Mouse (Mus musculus) thymus, adult 2 months (tissue): Measurements from ENCODE around the gene Sorbs1. TPM values are rescaled to one million over a fixed set of nuclear protein-coding genes. Genes with fewer than 3 reads are reported as not detected.

Source experiments
- DNase-seq: peaks from one replicate; pipeline ENCODE4 v3.0.0; 2021
- H3K27ac ChIP-seq: fragments of 200-500 bp; 2 replicates; pipeline ENCODE4 v1.5.1; 2012; ENCODE audit warnings: low read length, control low read depth; ENCODE audit not compliant: control insufficient read depth, insufficient read depth
- H3K27me3 ChIP-seq: fragments of 200-500 bp; 2 replicates; pipeline ENCODE4 v1.6.1; 2012; ENCODE audit warnings: mild to moderate bottlenecking, low read length, moderate library complexity, mixed read lengths; ENCODE audit not compliant: control insufficient read depth, insufficient read depth
- H3K36me3 ChIP-seq: fragments of 200-500 bp; 2 replicates; pipeline ENCODE4 v1.6.1; 2012; ENCODE audit warnings: mild to moderate bottlenecking, low read length, moderate library complexity; ENCODE audit not compliant: control insufficient read depth, insufficient read depth
- H3K4me1 ChIP-seq: fragments of 200-500 bp; replicated peaks from 2 replicates; pipeline ENCODE4 v1.6.1; 2012; ENCODE audit warnings: low read length; ENCODE audit not compliant: control insufficient read depth, insufficient read depth
- H3K4me3 ChIP-seq: fragments of 200-500 bp; 2 replicates; pipeline ENCODE4 v1.5.1; 2012; ENCODE audit warnings: mild to moderate bottlenecking, low read length, control low read depth, moderate library complexity; ENCODE audit not compliant: control insufficient read depth, insufficient read depth
- CTCF ChIP-seq: fragments of 200-500 bp; IDR thresholded peaks from 2 replicates; pipeline ENCODE4 v1.5.1; 2012; ENCODE audit warnings: mild to moderate bottlenecking, control low read depth, low read length, moderate library complexity, borderline replicate concordance; ENCODE audit not compliant: control insufficient read depth, poor library complexity, insufficient read depth; ENCODE audit errors: extremely low read depth
- POLR2A ChIP-seq: fragments of 200-500 bp; IDR thresholded peaks from 2 replicates; pipeline ENCODE4 v1.6.1; 2012; ENCODE audit warnings: mild to moderate bottlenecking, low read length, control low read depth, moderate library complexity; ENCODE audit not compliant: control insufficient read depth, poor library complexity, insufficient read depth; ENCODE audit errors: extremely low read depth
- WGBS: fragments of 180-500 bp; shearing (Covaris S2); methylation state at CpG from one replicate; pipeline ENCODE4 v1.1.7; 2018; 5-methylcytosine and 5-hydroxymethylcytosine counted together
- polyA plus RNA-seq: library from polyadenylated mRNA; depleted of rRNA; stranded (reverse); fragments of >200 nt; gene quantifications from 2 replicates; pipeline ENCODE4 v1.2.3, GENCODE M21; 2012

Sorbs1 gene
- polyA plus RNA-seq, 1 experiment = 14.0 TPM

DNA sequence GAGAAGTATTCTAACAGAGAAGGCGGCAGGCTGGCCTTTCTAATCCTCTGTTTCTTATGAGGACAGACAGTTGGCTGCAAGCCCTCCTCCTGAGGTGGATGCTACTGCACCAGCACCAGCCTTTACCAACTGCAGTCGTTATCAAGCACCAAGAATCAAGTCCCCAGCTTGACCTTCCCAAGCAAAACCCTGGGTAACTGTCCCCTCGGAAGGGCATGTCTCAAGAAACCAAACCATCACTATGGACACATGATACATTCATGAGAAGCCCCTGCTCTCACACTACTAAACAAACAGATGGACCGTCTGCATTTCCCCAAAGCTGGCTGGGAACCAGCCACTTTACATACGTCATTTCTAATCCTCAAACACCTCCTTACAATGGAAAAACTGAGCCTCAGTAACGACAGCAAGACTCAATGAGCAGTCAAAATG, 102.2 kb downstream of the Sorbs1 start:
- WGBS = 92% methylated on average over 6 of the region's 6 CpGs
- no peaks in the 10 kb centered on the region for H3K36me3 ChIP-seq
- DNase-seq = no peak
- no peaks in the 10 kb centered on the region for H3K4me1 ChIP-seq
- H3K4me3 ChIP-seq = no peak overlapping the region
- no peaks in the 10 kb centered on the region for H3K27me3 ChIP-seq
- TF ChIP-seq POLR2A (no peak), CTCF (no peak)
- H3K27ac ChIP-seq = no peak overlapping the region

GRCm38 (mm10) chr19:40410511-40410910, 103.1 kb downstream of the Sorbs1 start:
- Histone ChIP-seq H3K27me3 (no peaks in the 10 kb centered on the region), H3K36me3 (no peaks in the 10 kb centered on the region), H3K4me1 (no peaks in the 10 kb centered on the region), H3K27ac (no peak overlapping the region), H3K4me3 (no peak overlapping the region)
- DNase-seq = no peak
- 89% methylated on average over 4 of the region's 4 CpGs for WGBS
- TF ChIP-seq CTCF (no peak), POLR2A (no peak)

DNA sequence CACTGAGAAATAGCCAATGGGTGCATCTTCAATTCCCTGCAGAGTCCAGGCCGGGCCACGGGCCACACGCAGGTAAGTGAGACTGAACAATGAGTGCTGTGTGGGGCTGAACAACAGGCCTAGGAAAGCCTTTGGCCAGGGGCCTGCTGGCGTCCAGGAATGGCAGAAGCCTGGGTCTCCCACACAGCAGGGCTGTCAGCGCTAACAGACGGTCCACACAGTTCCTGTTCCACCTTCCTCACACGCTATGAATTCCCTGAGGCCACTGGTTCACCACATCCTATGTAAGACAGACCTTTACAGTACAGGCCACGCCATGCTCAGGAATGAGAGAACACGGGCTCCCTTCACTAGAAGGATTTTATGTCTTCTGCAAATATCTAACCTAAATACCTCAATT, 103.5 kb downstream of the Sorbs1 start:
- H3K27ac ChIP-seq = no peak overlapping the region
- TF ChIP-seq POLR2A = no peak
- no peak for TF ChIP-seq CTCF

GRCm38 (mm10) chr19:40409500-40410035, 104.0 kb downstream of the Sorbs1 start:
- H3K27ac ChIP-seq = no peak overlapping the region
- H3K4me3 ChIP-seq = no peak overlapping the region
- no peaks in the 10 kb centered on the region for H3K27me3 ChIP-seq
- H3K4me1 ChIP-seq = no peaks in the 10 kb centered on the region
- H3K36me3 ChIP-seq = no peaks in the 10 kb centered on the region
- 97% methylated on average over 11 of the region's 11 CpGs for WGBS
- no peak for DNase-seq
- no peak for TF ChIP-seq CTCF
- no peak for TF ChIP-seq POLR2A

More for the DNA sequence above, 103.5 kb downstream of the Sorbs1 start:
- Histone ChIP-seq H3K36me3 (no peaks in the 10 kb centered on the region), H3K27me3 (no peaks in the 10 kb centered on the region), H3K4me3 (no peak overlapping the region), H3K4me1 (no peaks in the 10 kb centered on the region)
- WGBS = 85% methylated on average over 9 of the region's 9 CpGs
- DNase-seq = no peak

DNA sequence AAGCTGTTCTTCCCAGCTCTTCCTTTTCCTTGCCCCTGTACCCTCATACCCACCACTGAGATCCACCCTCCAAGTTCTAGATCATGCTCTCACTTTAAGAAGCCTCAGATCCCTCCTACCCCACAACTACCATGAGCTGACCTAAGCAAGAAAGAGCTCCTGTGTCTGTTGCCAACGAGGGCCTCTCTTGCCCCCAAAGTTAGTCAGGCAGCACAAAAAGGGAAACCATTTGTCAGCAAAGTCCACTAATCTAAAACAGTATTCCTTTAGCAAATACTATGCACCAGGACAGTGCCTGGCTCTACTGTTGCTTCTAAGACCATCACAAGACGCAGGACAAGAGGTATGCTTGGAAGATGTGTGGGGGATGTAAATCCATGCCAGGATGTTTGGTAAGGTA, 106.4 kb downstream of the Sorbs1 start:
- TF ChIP-seq POLR2A (no peak), CTCF (no peak)
- no peak overlapping the region for H3K4me3 ChIP-seq
- H3K36me3 ChIP-seq = no peaks in the 10 kb centered on the region
- H3K27ac ChIP-seq = no peak overlapping the region
- no peak for DNase-seq
- H3K27me3 ChIP-seq = no peaks in the 10 kb centered on the region
- 80% methylated on average over 2 of the region's 2 CpGs for WGBS
- no peaks in the 10 kb centered on the region for H3K4me1 ChIP-seq

DNA sequence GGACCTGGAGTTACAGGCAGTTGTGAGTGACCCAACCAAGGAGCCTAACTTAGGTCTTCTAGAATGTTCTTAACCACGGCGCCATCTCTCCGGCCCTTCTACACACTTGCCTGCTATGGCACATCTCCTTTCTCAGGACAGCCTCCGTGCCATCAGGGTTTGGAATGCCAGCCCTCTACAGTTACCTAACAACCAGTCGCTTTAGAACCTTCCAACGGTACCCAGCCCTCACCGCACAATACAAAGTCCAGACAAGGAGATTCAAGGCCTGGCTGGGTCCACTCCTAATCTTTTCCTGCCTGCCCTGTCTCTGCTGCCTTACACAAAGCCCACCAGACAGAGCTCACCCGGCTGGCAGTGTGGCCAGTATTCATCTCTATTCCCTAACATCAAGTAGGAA, 106.9 kb downstream of the Sorbs1 start:
- Histone ChIP-seq H3K4me1 (no peaks in the 10 kb centered on the region), H3K27ac (no peak overlapping the region)
- 97% methylated on average over 8 of the region's 8 CpGs for WGBS

DNA sequence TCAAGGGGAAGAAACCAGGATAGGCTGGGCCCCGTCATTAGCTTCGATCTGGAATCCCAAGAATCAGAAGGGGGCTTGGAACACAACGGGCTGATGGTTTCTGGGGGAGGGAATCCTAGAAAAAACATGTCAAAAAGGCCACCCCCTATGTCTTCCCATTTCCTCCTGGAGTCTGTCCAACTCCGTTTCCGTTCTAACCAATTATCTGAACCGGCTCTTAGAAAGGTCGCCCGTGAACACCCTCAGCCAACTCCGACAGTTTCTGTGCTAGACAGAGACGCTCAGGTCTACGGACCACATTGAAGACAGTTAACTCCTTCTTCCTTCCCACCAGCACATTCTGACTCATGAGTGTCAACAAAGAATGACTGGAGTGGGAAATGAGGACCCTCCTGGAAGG, 107.8 kb downstream of the Sorbs1 start:
- no peak for TF ChIP-seq POLR2A
- TF ChIP-seq CTCF = no peak
- Histone ChIP-seq H3K27ac (no peak overlapping the region), H3K4me1 (no peaks in the 10 kb centered on the region)

More for the DNA sequence above, 106.9 kb downstream of the Sorbs1 start:
- DNase-seq = no peak
- H3K4me3 ChIP-seq = no peak overlapping the region
- H3K36me3 ChIP-seq = no peaks in the 10 kb centered on the region
- no peaks in the 10 kb centered on the region for H3K27me3 ChIP-seq
- TF ChIP-seq POLR2A (no peak), CTCF (no peak)

More for the DNA sequence above, 107.8 kb downstream of the Sorbs1 start:
- Histone ChIP-seq H3K27me3 (no peaks in the 10 kb centered on the region), H3K4me3 (no peak overlapping the region), H3K36me3 (no peaks in the 10 kb centered on the region)
- no peak for DNase-seq
- WGBS = 79% methylated on average over 11 of the region's 11 CpGs
